Mouse (Mus musculus): Measurements from ENCODE around the gene 1700109H08Rik. TPM values are rescaled to one million over a fixed set of nuclear protein-coding genes. Genes with fewer than 3 reads are reported as not detected.
"Not testable (repeated sequence)": the region's sequence is repeated elsewhere in the genome, so short reads cannot be mapped to it uniquely, and the experiment has no call there.

The 1700109H08Rik gene
- 1 to 10 TPM; 4.5 to 6.9 TPM for total RNA-seq (2021)

- no peak for DNase-seq
- intact Hi-C loops (cut with DNase I) = no loop called here
Measured at GRCm38 (mm10) chr5:3571266-3571665, at the start of gene 1700109H08Rik. Gene 1700109H08Rik (plus strand): TSS chr5:3571566.

DNA sequence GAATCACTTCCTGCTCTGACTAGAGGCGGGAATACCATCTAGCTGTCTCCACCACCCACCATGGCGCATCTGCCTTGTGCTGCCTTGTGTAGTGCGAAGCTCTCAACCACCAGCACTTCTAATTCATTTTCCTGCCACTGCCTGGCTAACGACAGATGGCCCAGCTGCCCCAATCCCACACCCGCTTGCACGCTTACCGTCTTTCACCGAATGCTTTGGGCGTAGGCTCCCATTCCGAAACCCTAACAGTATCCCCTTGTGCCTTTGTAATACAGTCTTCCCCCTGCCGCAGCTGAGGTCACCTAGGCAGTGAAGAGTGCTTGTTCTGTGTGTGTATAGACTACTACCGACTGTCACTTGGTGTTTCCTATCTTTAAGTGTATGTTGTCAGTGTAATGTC is 49.6 kb upstream of the 1700109H08Rik start:
- DNase-seq = no peak
- intact Hi-C loops (cut with DNase I) = no loop called here

- intact Hi-C loops (cut with DNase I) = no loop called here
- DNase-seq = no peak
Measured at GRCm38 (mm10) chr5:3522826-3523225, 48.5 kb upstream of the 1700109H08Rik start.

- intact Hi-C loops (cut with DNase I) = no loop called here
Measured at GRCm38 (mm10) chr5:3527041-3527691, 44.2 kb upstream of the 1700109H08Rik start.

DNA sequence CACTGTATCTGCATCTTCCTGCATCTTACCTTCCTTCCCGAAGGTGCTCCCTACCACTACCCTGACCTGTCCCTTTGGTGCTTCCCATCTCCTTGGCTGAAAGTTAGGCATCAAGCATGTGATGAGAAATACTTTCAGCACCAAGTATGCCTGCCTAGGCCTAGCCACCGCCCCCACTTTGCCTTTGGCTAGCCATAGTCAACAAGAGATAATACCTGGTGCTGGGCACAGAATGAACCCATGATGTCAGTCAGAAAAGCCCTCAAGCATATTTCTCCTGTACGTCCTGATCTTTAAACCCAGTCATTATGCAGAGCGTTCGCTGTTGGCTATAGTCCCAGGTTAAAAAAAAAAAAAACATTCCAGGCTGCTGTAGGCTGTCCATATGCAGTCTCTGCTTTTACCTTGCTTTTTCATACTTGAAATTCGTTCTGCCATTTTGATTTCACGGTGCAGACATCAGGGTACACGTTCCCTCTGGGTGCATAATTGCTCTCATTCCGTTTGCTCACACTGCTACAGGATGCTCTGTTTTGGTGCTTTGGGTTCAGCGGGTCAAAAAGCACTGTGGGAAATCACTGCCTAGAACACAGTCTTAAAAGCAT is 41.7 kb upstream of the 1700109H08Rik start:
- intact Hi-C loops (cut with DNase I) = no loop called here
- no peak for DNase-seq

More at GRCm38 (mm10) chr5:3527041-3527691, 44.2 kb upstream of the 1700109H08Rik start:
- peak; percentile 22 for DNase-seq

GRCm38 (mm10) chr5:3532048-3532447 is 39.3 kb upstream of the 1700109H08Rik start:
- intact Hi-C loops (cut with DNase I); DNase-seq: not testable (repeated sequence)

DNA sequence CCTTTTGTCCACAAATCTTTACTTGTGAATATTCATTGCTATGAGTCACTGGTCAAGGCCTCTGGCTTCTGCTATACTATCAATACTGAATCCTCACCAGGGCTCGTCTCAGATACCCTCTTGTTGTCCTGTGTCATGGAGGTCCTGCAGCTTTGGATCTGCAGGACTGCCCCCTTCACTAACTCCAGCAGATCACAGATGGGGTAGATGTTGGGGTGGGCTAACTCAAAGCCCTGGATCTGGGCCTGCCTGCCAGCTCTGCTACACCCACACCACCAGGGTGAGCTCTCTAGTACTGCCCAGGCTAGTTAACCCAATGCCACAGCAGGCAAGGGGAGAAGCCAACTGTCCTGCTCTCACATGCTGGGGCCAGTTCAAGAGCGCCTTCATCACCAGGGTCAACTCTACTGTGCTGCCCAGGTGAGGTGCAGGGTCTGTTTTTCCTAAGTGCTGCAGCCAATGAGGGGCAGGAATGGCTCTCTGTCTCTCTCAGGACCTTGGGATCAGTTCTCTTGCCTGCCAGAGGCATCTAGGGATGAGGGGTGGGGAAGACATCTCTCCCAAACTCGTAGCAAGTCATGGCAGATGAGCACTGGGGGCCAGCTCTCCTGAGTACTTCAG is 34.7 kb upstream of the 1700109H08Rik start:
- no peak for DNase-seq
- intact Hi-C loops (cut with DNase I) = no loop called here

GRCm38 (mm10) chr5:3538505-3539472 is 32.6 kb upstream of the 1700109H08Rik start:
- DNase-seq = no peak
- intact Hi-C loops (cut with DNase I) = no loop called here

DNA sequence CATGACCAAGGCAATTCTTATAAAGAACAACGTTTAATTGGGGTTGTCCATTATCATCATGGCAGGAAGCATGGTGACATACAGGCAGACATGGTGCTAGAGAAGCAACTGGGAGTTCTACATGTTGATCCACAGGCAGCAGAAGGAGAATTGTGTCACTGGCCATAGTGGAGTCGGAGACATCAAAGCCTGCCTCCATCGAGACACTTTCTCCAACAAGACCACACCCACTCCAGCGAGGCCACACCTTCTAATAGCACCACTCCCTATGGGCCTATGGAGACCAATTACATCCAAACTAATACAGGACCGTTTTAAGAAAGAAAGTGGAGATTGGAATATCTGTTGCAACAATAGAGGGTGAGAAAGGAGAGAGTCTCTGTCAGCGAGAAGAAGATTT is 29.5 kb upstream of the 1700109H08Rik start:
- intact Hi-C loops (cut with DNase I) = no loop called here
- no peak for DNase-seq

DNA sequence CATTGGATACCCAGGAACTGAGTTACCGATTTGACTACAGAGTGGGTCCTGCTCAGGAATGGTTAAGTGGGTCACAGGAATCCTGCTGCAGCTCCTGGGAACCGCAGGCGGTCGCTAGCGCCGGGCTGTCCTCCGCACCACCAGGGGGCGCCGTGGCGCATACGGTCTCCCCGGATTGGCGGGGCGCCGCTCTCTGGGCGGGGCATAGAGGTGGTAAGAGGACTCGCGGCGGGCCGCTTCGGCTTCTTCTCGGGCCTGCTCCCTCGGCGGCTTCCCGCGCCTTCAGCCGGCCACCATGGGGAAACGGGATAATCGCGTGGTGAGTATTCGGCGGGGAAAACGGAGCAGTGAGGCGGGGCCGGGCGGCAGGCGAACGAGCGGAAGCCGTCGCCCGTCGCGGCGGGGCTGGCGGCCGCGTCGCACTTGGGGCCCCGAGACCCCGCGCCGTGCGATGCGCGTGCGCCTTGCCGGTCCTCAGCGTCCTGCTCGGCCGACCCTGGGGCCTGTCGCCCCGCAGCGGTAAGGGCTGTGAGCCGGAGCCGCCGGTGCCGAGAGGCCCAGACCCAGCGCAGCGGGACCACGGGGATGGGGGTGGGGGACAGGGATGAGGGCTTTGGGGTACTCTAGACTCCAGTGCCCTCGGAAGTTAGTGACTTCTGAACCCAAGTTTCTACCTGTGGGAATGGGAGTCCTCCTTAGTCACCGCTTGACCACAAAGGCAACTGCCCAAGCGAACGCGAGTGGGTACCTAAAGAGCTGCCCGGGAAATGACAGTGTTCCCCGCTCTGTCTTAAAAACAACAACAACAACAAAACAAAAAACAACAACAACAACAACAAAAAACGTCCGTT is 27.5 kb upstream of the 1700109H08Rik start, which contains the start of gene Fam133b:
Fam133b (plus strand) TSS at position 205 of the 851 bp plus-strand sequence.
- DNase-seq = peak; percentile 97
- intact Hi-C loops (cut with DNase I) = no loop called here

DNA sequence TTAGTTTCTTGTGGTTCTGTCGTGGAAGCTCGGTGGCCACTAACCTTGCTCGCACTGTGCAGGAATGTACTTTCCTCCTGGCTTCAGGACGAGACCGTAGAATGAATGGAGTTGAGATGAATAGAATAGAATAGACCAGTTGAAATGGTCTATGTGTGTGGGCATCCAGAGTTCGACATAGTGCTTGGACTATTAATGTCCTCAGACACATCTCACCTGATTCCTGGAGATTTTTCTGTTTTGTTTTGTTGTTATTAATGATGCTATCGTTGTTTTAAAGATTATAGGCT is 26.9 kb upstream of the 1700109H08Rik start:
- DNase-seq = no peak
- intact Hi-C loops (cut with DNase I) = no loop called here

DNA sequence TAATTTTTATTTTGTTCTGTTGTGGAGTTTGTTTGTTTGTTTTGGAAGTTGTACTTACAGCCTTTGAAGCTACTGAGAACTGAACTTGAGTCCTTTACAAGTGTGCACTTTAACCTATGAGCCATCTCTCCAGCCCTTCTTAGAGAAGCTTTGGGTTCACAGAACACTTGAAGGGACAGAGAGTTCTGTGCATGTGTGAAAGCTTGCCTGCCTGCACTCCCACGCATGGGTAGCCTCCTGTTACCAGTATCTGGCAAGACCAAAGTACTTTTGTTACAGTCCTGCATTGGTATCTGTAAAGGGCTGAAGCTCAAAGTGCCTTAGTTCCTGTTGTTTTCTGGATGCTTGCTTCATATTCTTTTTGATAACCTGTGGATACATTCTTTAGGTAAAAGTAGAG is 25.1 kb upstream of the 1700109H08Rik start:
- no peak for DNase-seq
- intact Hi-C loops (cut with DNase I) = no loop called here

GRCm38 (mm10) chr5:3551481-3551880 is 19.9 kb upstream of the 1700109H08Rik start:
- intact Hi-C loops (cut with DNase I) = no loop called here
- DNase-seq = no peak

DNA sequence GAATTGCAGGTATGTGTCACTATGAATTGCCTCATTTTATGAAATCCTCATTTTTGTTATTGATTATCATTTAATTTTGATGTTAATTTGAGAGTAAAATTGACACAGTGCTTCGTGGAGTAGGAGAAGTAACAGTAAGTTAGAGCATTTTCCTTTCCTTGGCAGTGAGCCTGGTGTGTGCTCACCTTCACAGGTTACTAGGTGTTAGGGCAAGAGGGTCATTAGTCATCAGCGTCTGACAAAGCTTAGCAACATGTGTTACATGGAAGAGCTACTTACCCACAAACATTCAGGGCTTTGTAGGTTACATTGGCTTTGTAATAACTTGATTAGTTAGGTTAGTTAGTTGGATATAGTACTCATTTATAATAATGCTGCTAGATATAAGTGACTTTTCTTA is 17.2 kb upstream of the 1700109H08Rik start:
- no peak for DNase-seq
- intact Hi-C loops (cut with DNase I) = no loop called here

- DNase-seq = no peak
- intact Hi-C loops (cut with DNase I) = no loop called here
Measured at GRCm38 (mm10) chr5:3574825-3575224, 3.5 kb downstream of the 1700109H08Rik start.

DNA sequence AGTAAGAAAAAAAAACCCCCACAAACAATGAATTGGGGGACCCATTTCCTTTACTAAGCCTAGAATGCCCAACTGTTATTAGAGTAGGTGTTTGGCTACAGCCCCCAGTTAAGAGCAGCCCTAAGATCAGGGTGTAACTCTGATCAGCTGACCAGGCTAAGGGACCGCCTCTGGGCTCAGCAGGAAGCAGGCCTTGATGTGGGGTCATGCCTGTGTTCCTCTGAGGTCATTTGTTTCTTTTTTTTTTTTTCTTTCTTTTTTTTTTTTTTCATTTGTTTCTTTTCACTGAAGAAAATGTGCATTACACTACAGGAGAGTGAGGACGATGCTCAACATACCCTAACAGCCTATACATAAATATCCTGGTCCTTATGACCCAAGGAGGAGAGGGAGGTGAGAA is 6.6 kb downstream of the 1700109H08Rik start:
- DNase-seq = no peak
- intact Hi-C loops (cut with DNase I) = no loop called here

- intact Hi-C loops (cut with DNase I) = no loop called here
- no peak for DNase-seq
Measured at GRCm38 (mm10) chr5:3579066-3579465, 7.7 kb downstream of the 1700109H08Rik start.

- intact Hi-C loops (cut with DNase I) = no loop called here
- peak; percentile 95 for DNase-seq
Measured at GRCm38 (mm10) chr5:3595693-3596398, 24.5 kb downstream of the 1700109H08Rik start, which contains the start of gene Pex1. Gene Pex1 (plus strand): TSS chr5:3596066.

GRCm38 (mm10) chr5:3596399-3596766 is 25.0 kb downstream of the 1700109H08Rik start, which contains the start of gene Rbm48:
Gene Rbm48 (minus strand): TSS chr5:3596585.
- DNase-seq = peak; percentile 84
- intact Hi-C loops (cut with DNase I) = no loop called here

Data from left cerebral cortex, postnatal 4 days (tissue).